Mouse (Mus musculus): ENCODE results near the gene Tgfbi. TPM values are rescaled to one million over a fixed set of nuclear protein-coding genes. Genes with fewer than 3 reads are reported as not detected.

The Tgfbi gene
- 127 and 202 TPM in 2 replicates for polyA plus RNA-seq (2012; rRNA removed)

DNA sequence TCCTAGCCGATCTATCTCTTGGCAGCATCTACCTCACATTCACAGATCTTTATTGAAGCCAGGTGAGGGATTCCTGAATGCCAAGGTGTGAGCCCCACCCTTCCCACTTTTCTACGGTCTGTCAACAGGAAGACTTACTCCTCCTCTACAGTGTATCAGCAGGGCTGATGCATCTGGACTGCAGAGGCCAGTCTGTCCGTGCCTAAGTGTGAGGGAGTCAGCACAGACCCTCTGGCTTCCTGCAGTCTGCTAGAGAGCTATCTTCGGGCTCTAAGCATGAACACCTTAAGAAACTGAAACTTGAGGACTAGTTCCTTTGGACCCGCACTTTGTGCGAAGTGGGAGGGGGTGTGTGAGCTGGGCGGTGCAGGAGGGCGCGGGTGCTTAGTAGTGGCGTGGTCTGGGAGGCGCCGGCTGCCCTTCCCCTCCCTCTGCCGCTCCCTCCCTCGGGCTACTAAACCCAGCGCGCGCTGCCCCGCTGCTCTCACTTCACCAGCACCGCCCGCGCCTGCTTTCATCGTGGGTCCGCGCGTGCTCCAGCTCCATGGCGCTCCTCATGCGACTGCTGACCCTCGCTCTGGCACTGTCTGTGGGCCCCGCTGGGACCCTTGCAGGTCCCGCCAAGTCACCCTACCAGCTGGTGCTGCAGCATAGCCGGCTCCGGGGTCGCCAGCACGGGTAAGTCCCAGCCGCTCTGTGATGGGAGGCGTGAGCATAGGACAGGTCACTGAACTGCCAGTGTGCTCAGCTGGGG, at the start of gene Tgfbi:
Gene Tgfbi, plus strand, starts transcription at position 421 of the 754 bp plus-strand sequence.

Other genes with a start within 250 kb of the Tgfbi start
- not detected in 2 replicates for gene Gm3045, start 182.9 kb upstream of the Tgfbi start, polyA plus RNA-seq (2012; rRNA removed)
- gene Slc25a48, start 171.2 kb upstream of the Tgfbi start, polyA plus RNA-seq (2012; rRNA removed): 22.8 and 36.1 TPM in 2 replicates
- not detected in 2 replicates for gene Il9, start 127.3 kb upstream of the Tgfbi start, polyA plus RNA-seq (2012; rRNA removed)
- 0.93 and 2.4 TPM in 2 replicates for gene Fbxl21, start 87.1 kb upstream of the Tgfbi start, polyA plus RNA-seq (2012; rRNA removed)
- gene Lect2, start 61.0 kb upstream of the Tgfbi start, polyA plus RNA-seq (2012; rRNA removed): not detected in 2 replicates
- 18.8 and 31.4 TPM in 2 replicates for gene Smad5, start 93.5 kb downstream of the Tgfbi start, polyA plus RNA-seq (2012; rRNA removed)
- 0.14 TPM in 1 of 2 replicates, not detected in the other for gene Gm45623, start 144.3 kb downstream of the Tgfbi start, polyA plus RNA-seq (2012; rRNA removed)

All from ovary, adult 2 months (tissue).